In genomic region chr17:54014204-54014603, GRCm38 (mm10) we compare ENCODE assay signal across 10 mouse cellular contexts. TPM values are rescaled to one million over a fixed set of nuclear protein-coding genes. Genes with fewer than 3 reads are reported as not detected.
DNase-seq lines count a peak whose midpoint lies in the region; ATAC-seq and TF ChIP-seq lines count a peak whose summit lies in the region.
"Had no signal": no experiment of that assay in that cellular context is flagged by ENCODE, and none has a peak within 500 bp of the region (broad histone marks: within the 10 kb centered on the region; RNA-seq: fewer than 3 reads in every experiment).

No protein-coding gene starts in this region.

- ATAC-seq in forebrain, embryonic 11.5 days (replicated peaks; ENCODE audit: low FRiP score) = 0 out of 2 replicates have a peak, but pooled peaks have one; percentile 21
- no peak for ATAC-seq in embryonic facial prominence, embryonic 14.5 days (ENCODE audit: low read depth)

- 0 out of 2 replicates have a peak, but pooled peaks have one; percentile 0 for TF ChIP-seq CTCF in lung, adult 2 months (IDR thresholded peaks at IDR 0.05; ENCODE audit: insufficient read depth, low read length)

- no peak overlapping the region for H3K27ac ChIP-seq in forebrain, embryonic 11.5 days (ENCODE audit: low read depth, low read length)
- H3K27ac ChIP-seq in forebrain, embryonic 10.5 days = no peak overlapping the region
- H3K27ac ChIP-seq in embryonic facial prominence, embryonic 14.5 days (replicated peaks; ENCODE audit: low read depth, low read length) = no peak overlapping the region

- no peak for DNase-seq in forebrain, embryonic 11.5 days (ENCODE audit: low spot score)
- DNase-seq in forebrain, embryonic 10.5 days (ENCODE audit: extremely low spot score, low spot score) = no peak
- no peak for DNase-seq in lung, adult 2 months
- DNase-seq in lung, postnatal 25 days (ENCODE audit: low spot score) = no peak
- DNase-seq in embryonic facial prominence, embryonic 14.5 days (ENCODE audit: low spot score) = peak; percentile 14
- DNase-seq in lung, postnatal 36 days = peak; percentile 23
- no peak for DNase-seq in T-cell, adult 2 months (ENCODE audit: low spot score)
- DNase-seq in urinary bladder, postnatal 14 days (ENCODE audit: low spot score) = no peak

- H3K4me3 ChIP-seq in forebrain, embryonic 11.5 days (ENCODE audit: low read depth, low read length) = no peak overlapping the region
- H3K4me3 ChIP-seq in forebrain, embryonic 10.5 days = no peak overlapping the region
- H3K4me3 ChIP-seq in lung, adult 2 months (replicated peaks; ENCODE audit: extremely low read depth, low read depth, low read length) = no peak overlapping the region
- H3K4me3 ChIP-seq in embryonic facial prominence, embryonic 14.5 days (ENCODE audit: low read depth, low read length) = no peak overlapping the region
- H3K4me3 ChIP-seq: erythroblast, embryonic 14.5 days had no signal

- TF ChIP-seq POLR2A in lung, adult 2 months (IDR thresholded peaks at IDR 0.05; ENCODE audit: borderline replicate concordance, extremely low read depth, low read depth, low read length) = no peak

- no peaks in the 10 kb centered on the region for H3K9me3 ChIP-seq in forebrain, embryonic 11.5 days (ENCODE audit: control insufficient read depth, low read length)
- peaks cover 6% of the 10 kb centered on the region; the same call in 1 of the 2 replicates for H3K9me3 ChIP-seq in forebrain, embryonic 10.5 days
- H3K9me3 ChIP-seq in embryonic facial prominence, embryonic 14.5 days (ENCODE audit: control insufficient read depth, low read length) = no peaks in the 10 kb centered on the region

- no peak overlapping the region for H3K9ac ChIP-seq in forebrain, embryonic 11.5 days (ENCODE audit: low read length)
- no peak overlapping the region for H3K9ac ChIP-seq in embryonic facial prominence, embryonic 14.5 days (ENCODE audit: low read depth, low read length)

- no peaks in the 10 kb centered on the region for H3K36me3 ChIP-seq in forebrain, embryonic 11.5 days (ENCODE audit: control insufficient read depth, insufficient read depth, low read length)
- no peaks in the 10 kb centered on the region for H3K36me3 ChIP-seq in forebrain, embryonic 10.5 days (replicated peaks)
- H3K36me3 ChIP-seq in embryonic facial prominence, embryonic 14.5 days (ENCODE audit: control insufficient read depth, insufficient read depth, low read length) = no peaks in the 10 kb centered on the region

- H3K4me2 ChIP-seq in forebrain, embryonic 11.5 days (ENCODE audit: low read depth, low read length, severe bottlenecking) = no peak overlapping the region
- H3K4me2 ChIP-seq in embryonic facial prominence, embryonic 14.5 days (ENCODE audit: low read depth, low read length) = no peak overlapping the region

- H3K4me1 ChIP-seq in forebrain, embryonic 11.5 days (replicated peaks; ENCODE audit: control insufficient read depth, insufficient read depth, low read length) = no peaks in the 10 kb centered on the region
- H3K4me1 ChIP-seq in forebrain, embryonic 10.5 days = no peaks in the 10 kb centered on the region
- H3K4me1 ChIP-seq in lung, adult 2 months (ENCODE audit: control insufficient read depth, insufficient read depth, low read length) = no peaks in the 10 kb centered on the region
- no peaks in the 10 kb centered on the region for H3K4me1 ChIP-seq in embryonic facial prominence, embryonic 14.5 days (ENCODE audit: control insufficient read depth, insufficient read depth, low read length)

- 19% methylated on average over 1 of the region's 1 CpGs for WGBS in forebrain, embryonic 11.5 days
- 13% methylated on average over 1 of the region's 1 CpGs for WGBS in forebrain, embryonic 10.5 days
- 9% methylated on average over 1 of the region's 1 CpGs for WGBS in lung, adult 2 months
- 5% methylated on average over 1 of the region's 1 CpGs for WGBS in embryonic facial prominence, embryonic 14.5 days

- H3K27me3 ChIP-seq in forebrain, embryonic 11.5 days (ENCODE audit: control insufficient read depth, insufficient read depth, low read length) = no peaks in the 10 kb centered on the region
- no peaks in the 10 kb centered on the region for H3K27me3 ChIP-seq in forebrain, embryonic 10.5 days (ENCODE audit: poor library complexity, severe bottlenecking)
- no peaks in the 10 kb centered on the region for H3K27me3 ChIP-seq in embryonic facial prominence, embryonic 14.5 days (replicated peaks; ENCODE audit: control insufficient read depth, insufficient read depth, low read length)

RNA-seq across cellular contexts. Expression of gene Sult1c1, which starts 23.7 kb away (rescaled TPM):
- polyA plus RNA-seq in forebrain, embryonic 11.5 days (2014; fragmentation: Nextera tagmentation; extraction: Ambion mirVana) = 0.20 TPM in 1 of 2 replicates, not detected in the other
- polyA plus RNA-seq in forebrain, embryonic 10.5 days (2016; fragmentation: Nextera tagmentation; extraction: Ambion mirVana) = not detected in 2 replicates
- not detected in 2 replicates for polyA plus RNA-seq in lung, adult 2 months (2012; rRNA removed)
- polyA plus RNA-seq in embryonic facial prominence, embryonic 14.5 days (2014; fragmentation: Nextera tagmentation; extraction: Ambion mirVana) = 1.5 and 3.6 TPM in 2 replicates
- polyA plus RNA-seq: erythroblast, embryonic 14.5 days; lung, embryonic 16.5 days had no signal

Comparison
In these comparisons a context has a peak if more than half of its experiments do, and no peak if none do; other contexts are left out.
1. DNase-seq: peak in embryonic facial prominence, embryonic 14.5 days (single experiment) and lung, postnatal 36 days (single experiment); none in forebrain, embryonic 11.5 days (single experiment), forebrain, embryonic 10.5 days (single experiment), lung, adult 2 months (single experiment), lung, postnatal 25 days (single experiment), T-cell, adult 2 months (single experiment) and urinary bladder, postnatal 14 days (single experiment).